Mouse (Mus musculus) macrophage (primary cell): Measurements from ENCODE around the gene Gm9958. TPM values are rescaled to one million over a fixed set of nuclear protein-coding genes. Genes with fewer than 3 reads are reported as not detected.
A peak's percentile ranks its signal among the peaks of the same experiment; 100 is the strongest.

Source experiments
- H3K27ac ChIP-seq: fragments of 350-480 bp; formaldehyde crosslinking; 2 replicates; pipeline ENCODE4 v1.9.0; 2021
- H3K36me3 ChIP-seq: fragments of 350-480 bp; formaldehyde crosslinking; 2 replicates; pipeline ENCODE4 v1.9.0; 2021; ENCODE audit errors: inconsistent target
- H3K4me3 ChIP-seq: fragments of 350-480 bp; formaldehyde crosslinking; 2 replicates; pipeline ENCODE4 v1.9.0; 2021; ENCODE audit errors: inconsistent target
- H3K79me2 ChIP-seq: fragments of 350-480 bp; formaldehyde crosslinking; 2 replicates; pipeline ENCODE4 v1.9.0; 2021; ENCODE audit errors: inconsistent target
- WGBS: methylation state at CpG from one replicate; pipeline ENCODE4 v1.1.7; 2026; ENCODE audit warnings: inconsistent platforms; ENCODE audit not compliant: missing documents; 5-methylcytosine and 5-hydroxymethylcytosine counted together
- polyA plus RNA-seq: library from polyadenylated mRNA; stranded (reverse); fragments of 250-400 nt; gene quantifications from 3 replicates; pipeline ENCODE4 v1.2.4, GENCODE M21; 2018; ENCODE audit warnings: inconsistent platforms

The Gm9958 gene
- polyA plus RNA-seq, 1 experiment from 2014 or later = 1.4 TPM

GRCm38 (mm10) chr5:90366121-90367066, 610 bp upstream of the Gm9958 start, which contains the start of gene Ankrd17:
Ankrd17 (minus strand) TSS chr5:90366577.
- Histone ChIP-seq H3K79me2 (peaks cover 55% of the 10 kb centered on the region), H3K4me3 (peak within 1 kb of the TSS; percentile 94), H3K36me3 (no peaks in the 10 kb centered on the region), H3K27ac (peak within 1 kb of the TSS; percentile 74)
- 1% methylated on average over 65 of the region's 104 CpGs for WGBS

DNA sequence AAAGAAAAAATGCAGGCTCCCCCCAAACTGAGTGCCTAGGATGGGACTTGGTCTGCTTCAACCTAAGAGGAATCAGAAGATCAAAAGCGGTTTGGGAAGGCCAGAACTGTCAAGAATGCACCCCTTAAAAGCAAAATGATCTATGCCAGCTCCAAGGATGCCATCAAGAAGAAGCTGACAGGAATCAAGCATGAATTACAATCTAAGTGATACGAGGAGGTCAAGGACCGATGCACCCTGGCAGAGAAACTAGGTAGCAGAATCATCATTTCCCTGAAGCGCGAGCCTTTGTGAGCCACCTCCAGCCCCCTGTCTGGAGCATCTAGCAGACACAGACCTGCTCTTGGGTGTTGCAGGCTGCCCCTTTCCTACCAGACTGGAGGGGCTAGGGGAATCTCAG, 3.4 kb downstream of the Gm9958 start:
- 95% methylated on average over 5 of the region's 5 CpGs for WGBS
- Histone ChIP-seq H3K79me2 (peaks cover 15% of the 10 kb centered on the region), H3K4me3 (no peak overlapping the region), H3K36me3 (no peaks in the 10 kb centered on the region), H3K27ac (no peak overlapping the region)

DNA sequence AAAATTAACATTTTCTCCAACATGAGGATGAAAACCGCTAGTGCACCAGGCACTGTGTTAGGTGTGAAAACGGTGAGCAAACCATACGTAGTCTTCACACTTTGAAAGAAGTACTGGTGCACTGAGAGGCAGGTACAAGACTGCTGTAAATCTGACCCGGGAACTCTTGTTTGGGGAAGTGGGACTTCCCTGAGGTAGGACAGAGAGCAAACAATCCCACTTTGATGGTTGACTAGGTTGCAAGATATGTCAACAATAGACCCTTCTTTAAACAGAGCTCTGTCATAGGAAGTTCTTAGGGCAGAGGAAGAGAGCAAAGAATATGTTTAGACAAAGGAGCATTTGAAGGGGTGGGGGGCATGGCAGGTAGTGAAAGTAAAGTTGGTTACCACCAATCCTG, 6.7 kb downstream of the Gm9958 start:
- Histone ChIP-seq H3K36me3 (no peaks in the 10 kb centered on the region), H3K27ac (no peak overlapping the region), H3K79me2 (no peaks in the 10 kb centered on the region), H3K4me3 (no peak overlapping the region)
- WGBS = 92% methylated on average over 4 of the region's 4 CpGs

- WGBS = 74% methylated on average over 4 of the region's 4 CpGs
- Histone ChIP-seq H3K4me3 (no peak overlapping the region), H3K36me3 (no peaks in the 10 kb centered on the region), H3K27ac (no peak overlapping the region), H3K79me2 (no peaks in the 10 kb centered on the region)
Measured at GRCm38 (mm10) chr5:90381458-90381857, 14.5 kb downstream of the Gm9958 start.

- Histone ChIP-seq H3K27ac (no peak overlapping the region), H3K36me3 (no peaks in the 10 kb centered on the region), H3K4me3 (no peak overlapping the region), H3K79me2 (no peaks in the 10 kb centered on the region)
- WGBS = 31% methylated on average over 1 of the region's 1 CpGs
Measured at GRCm38 (mm10) chr5:90383080-90383479, 16.1 kb downstream of the Gm9958 start.

- H3K27ac ChIP-seq = no peak overlapping the region
- H3K4me3 ChIP-seq = no peak overlapping the region
- WGBS = 52% methylated on average over 5 of the region's 5 CpGs
- H3K79me2 ChIP-seq = no peaks in the 10 kb centered on the region
- H3K36me3 ChIP-seq = no peaks in the 10 kb centered on the region
Measured at GRCm38 (mm10) chr5:90393764-90394163, 26.8 kb downstream of the Gm9958 start.

DNA sequence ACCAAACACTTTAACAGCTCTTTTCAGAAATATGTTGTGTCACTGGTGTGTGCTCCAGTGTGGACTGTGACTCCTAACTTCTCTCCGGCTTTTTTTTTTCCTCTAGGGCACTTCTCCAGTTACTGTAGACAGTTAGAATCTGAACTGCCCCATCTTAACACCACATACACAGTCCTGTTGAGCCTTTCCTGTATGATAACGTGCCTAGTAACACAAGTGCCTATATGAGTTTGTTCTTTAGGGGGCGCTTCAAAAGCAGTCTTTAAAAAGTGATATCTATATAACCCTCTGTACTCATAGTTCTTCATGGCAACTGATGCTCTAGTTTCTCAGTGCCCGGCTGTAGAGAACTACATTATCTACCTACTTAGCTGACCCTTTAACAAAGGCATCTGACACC, 27.3 kb downstream of the Gm9958 start:
- Histone ChIP-seq H3K36me3 (no peaks in the 10 kb centered on the region), H3K4me3 (no peak overlapping the region), H3K79me2 (no peaks in the 10 kb centered on the region), H3K27ac (no peak overlapping the region)
- 70% methylated on average over 4 of the region's 4 CpGs for WGBS

DNA sequence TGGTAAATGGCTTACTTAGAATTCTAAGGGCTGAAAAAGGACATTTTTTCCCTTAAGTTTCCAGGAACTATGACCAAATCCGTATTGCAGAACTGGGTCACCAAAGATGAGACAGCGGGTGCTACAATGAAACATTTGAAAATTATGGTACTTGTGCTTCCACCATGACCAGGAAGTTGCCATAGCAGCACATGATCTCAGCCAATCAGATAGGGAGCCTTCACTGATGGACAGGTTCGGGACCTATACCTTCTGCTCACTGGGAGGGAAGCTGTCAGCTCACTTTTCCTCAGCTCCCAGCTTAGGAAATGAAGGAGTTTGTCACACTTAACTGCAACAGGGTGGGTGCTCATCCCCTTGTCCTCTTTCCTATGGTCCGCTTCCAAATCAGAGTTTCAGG, 29.8 kb downstream of the Gm9958 start:
- WGBS = 85% methylated on average over 3 of the region's 4 CpGs
- H3K27ac ChIP-seq = no peak overlapping the region
- H3K4me3 ChIP-seq = no peak overlapping the region
- no peaks in the 10 kb centered on the region for H3K79me2 ChIP-seq
- H3K36me3 ChIP-seq = no peaks in the 10 kb centered on the region

DNA sequence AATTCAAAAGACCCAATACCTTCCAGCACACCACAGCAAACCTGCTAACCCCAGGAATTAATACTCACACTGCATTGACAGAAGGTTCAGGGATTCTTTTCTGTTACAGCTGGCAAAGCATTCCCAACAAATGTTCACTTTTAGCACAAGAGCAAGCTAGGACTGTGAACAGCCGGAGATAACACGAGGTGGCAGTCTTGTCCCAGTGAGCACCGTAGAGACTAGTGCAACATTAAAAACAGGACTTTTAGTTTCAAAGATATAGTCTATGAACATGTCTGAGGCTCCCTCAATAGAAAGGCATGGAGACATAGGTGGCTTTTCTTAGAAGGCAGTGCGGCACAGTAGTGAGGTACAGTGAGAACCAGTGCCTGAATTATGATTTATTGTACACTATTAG, 38.2 kb downstream of the Gm9958 start:
- H3K36me3 ChIP-seq = no peaks in the 10 kb centered on the region
- WGBS = 78% methylated on average over 4 of the region's 4 CpGs
- no peaks in the 10 kb centered on the region for H3K79me2 ChIP-seq
- no peak overlapping the region for H3K27ac ChIP-seq
- no peak overlapping the region for H3K4me3 ChIP-seq

DNA sequence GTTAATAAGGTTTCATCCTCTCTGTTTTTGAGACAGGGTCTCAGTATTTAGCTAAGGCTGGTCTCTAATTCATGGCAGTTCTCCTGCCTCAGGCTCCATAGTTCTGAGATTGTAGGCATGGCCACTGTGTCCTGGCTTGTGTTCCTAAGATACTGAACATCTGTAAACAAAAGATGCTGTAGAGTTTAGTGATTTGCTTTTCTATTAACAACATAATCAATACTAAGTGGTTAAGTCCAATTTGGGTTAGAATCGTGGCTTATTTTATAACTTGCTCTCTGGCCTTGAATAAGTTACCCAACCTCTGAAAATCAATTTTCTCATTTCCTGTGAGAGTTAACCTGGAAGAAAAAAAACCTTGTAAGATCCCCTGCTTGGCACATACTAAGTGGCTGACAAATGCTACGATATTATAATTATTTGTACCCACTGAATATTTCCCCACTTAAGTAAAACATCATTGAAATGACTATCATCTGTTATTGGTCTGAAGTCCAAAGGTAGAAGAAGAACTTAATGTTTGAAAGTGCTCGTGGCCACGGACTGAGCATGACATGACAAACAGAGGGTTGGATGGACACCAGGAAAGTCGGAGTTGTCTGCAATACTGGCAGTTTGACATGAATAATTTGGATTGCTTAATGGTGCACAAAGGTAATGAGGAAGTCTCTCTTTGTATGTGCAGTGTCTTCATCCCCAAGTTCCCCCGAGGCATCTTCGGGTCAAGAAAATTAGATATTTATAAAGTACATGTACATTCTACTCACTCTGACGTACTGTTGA, 47.3 kb downstream of the Gm9958 start:
- WGBS = 35% methylated on average over 8 of the region's 8 CpGs
- Histone ChIP-seq H3K4me3 (no peak overlapping the region), H3K79me2 (no peaks in the 10 kb centered on the region), H3K27ac (no peak overlapping the region), H3K36me3 (no peaks in the 10 kb centered on the region)

DNA sequence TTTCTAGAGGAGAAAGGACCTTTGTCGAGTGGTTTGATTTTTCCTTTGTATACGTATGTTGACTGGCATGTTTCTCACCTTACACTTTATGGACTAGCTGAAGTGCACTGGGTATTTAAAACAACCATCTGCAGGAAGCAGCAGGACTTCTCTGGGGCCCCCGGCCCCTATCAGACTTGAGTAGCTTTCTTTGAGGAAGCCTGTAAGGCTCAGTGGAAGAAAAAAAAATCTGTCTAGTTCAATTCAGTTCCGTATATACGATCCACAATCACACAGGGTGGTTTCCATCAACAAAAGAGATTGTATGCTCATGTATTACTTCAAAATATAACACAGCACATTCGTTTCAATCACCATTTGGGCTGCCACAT, 47.9 kb downstream of the Gm9958 start:
- Histone ChIP-seq H3K79me2 (no peaks in the 10 kb centered on the region), H3K4me3 (no peak overlapping the region), H3K36me3 (no peaks in the 10 kb centered on the region), H3K27ac (no peak overlapping the region)
- WGBS = 4% methylated on average over 6 of the region's 6 CpGs

Other genes starting within 250 kb of the Gm9958 start
- gene Cox18, start 143.2 kb upstream of the Gm9958 start, polyA plus RNA-seq = 4.0 to 15.1 TPM (median 7.0 TPM) in 3 replicates
- gene Ankrd17, start 627 bp upstream of the Gm9958 start, polyA plus RNA-seq = 35.4 to 87.9 TPM (median 48.7 TPM) in 3 replicates
- gene Alb, start 93.7 kb downstream of the Gm9958 start, polyA plus RNA-seq = not detected in 3 replicates
- gene Afp, start 123.5 kb downstream of the Gm9958 start, polyA plus RNA-seq = 0.50 to 2.2 TPM (median 0.50 TPM) in 3 replicates
- not detected in 3 replicates for gene Afm, start 151.7 kb downstream of the Gm9958 start, polyA plus RNA-seq
- gene 5830473C10Rik, start 193.9 kb downstream of the Gm9958 start, polyA plus RNA-seq = not detected in 3 replicates